Mouse (Mus musculus) brain, embryonic 18.5 days (tissue): ENCODE data around the gene Homer2.

ENCODE experiments used
- DNase-seq: peaks from one replicate; pipeline ENCODE4 v3.0.0-alpha.2; 2012; ENCODE audit warnings: low read depth, low spot score

Homer2 gene

GRCm38 (mm10) chr7:81652296-81652695 lies 55.0 kb downstream of the Homer2 start:
- DNase-seq = no peak

DNA sequence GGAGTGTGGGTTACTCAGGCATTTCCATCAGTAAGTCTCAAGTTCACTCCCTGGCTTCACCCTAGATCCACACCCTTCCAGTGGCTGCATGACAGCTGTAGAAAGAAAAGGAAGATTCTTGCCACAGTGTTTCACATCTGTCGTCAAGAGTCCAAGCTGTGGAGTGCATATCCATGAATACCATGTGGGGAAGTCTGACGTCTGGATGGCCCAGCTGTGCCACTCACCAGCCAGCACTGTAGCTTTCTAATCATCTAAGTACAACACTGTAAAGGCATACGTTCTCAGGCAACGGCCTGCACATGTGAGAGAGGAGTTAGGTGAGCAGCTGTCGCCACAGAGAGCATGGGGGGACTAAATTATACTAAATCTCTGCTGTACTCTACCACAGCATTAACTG lies 56.0 kb downstream of the Homer2 start:
- no peak for DNase-seq

- DNase-seq = no peak
Observed at GRCm38 (mm10) chr7:81649270-81649669, 58.1 kb downstream of the Homer2 start.

DNA sequence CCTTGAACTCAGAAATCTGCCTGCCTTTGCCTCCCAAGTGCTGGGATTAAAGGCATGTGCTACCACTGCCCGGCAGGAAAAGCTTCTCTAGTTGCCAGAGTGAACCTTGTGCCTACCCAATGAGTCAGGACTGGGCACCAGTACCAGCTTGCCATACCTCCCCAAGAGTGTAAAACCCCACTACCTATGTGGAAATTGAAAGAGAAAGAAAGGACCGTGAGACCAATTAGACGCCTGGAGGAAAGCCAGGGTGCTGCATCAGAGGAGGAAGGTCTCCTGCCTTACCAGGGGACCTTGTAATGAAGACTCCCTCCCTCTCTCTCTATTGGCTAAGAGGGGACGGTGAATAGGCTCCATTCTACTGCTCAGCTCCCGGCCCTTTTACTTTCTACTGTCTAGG lies 59.4 kb downstream of the Homer2 start:
- DNase-seq = no peak

- no peak for DNase-seq
Observed at GRCm38 (mm10) chr7:81644551-81645235, 62.6 kb downstream of the Homer2 start.

- DNase-seq = no peak
Observed at GRCm38 (mm10) chr7:81641101-81641500, 66.2 kb downstream of the Homer2 start.

DNA sequence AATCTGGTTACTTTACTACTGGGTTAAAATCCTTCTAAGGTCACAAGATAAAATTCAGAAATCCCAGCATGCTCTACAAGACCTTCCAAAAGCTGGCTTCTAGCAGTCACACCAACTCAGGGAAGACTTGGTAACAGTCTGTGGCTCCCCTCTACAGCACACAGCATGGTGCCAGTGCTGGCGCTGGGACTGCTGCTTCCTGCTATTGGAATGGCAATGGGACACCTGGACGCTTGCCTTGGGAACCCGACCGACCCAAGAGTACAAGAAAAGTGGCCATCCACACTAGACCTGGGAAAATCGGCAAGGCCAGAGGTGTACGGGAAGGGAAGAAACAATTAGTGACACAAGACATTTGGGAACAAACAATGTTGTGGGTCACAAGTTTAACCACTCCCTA lies 74.7 kb downstream of the Homer2 start:
- no peak for DNase-seq

DNA sequence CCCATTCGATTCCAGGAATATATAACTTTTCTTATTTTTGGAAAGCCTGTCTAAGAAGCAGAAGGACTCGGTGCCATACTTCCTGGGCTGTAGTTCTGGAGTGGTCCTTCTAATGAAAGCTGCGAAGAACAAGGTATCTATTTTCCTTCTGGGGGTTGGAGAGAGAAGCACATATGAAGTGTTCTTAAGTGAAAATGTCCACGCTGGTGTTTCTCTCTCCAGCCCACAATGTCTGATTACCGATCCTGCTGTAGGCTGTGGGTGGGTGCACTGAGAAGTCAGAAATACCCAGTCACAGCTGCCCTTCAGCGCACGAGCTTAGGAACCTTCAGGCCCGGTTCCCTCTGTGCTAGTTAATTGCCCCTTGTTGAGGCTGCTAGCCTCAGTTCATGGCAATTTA lies 76.1 kb downstream of the Homer2 start:
- no peak for DNase-seq

DNA sequence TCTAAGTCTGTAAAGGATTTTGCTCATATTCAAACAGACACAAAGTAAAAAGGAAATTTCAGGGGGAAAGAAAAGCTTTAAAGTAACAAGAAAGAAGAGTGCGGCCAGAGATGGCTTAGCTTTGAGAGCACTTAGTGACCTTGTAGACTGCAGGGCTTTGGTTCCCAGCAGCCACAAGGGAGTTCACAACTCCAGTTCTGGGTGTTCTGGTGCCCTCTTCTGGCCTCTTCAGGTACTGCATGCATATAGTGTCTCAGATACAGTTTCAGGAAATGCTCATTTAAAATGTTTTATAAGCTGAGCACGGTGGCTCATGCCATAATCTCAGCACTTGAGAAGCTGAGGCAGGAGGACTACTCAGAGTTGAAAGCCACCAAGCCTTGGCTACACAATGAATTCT lies 80.9 kb downstream of the Homer2 start:
- no peak for DNase-seq

DNA sequence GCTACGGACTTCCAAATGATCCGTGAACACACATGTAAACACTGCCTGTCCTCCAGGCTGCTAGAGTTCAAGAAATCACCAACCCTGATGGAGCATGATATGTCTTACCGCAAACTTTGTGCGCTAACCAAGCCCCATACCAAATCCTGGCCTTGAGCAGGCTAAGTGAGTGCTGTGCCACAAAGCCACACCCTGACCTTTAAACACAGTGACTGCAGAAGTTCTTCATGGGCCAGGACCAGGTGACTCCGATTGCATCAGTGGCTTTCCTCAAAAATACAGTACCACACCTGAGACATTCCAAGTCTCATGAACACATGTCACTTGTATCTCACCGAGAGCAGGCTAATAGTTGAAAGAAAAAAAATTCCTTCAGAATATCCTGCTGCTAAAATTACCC lies 83.6 kb downstream of the Homer2 start:
- no peak for DNase-seq

DNA sequence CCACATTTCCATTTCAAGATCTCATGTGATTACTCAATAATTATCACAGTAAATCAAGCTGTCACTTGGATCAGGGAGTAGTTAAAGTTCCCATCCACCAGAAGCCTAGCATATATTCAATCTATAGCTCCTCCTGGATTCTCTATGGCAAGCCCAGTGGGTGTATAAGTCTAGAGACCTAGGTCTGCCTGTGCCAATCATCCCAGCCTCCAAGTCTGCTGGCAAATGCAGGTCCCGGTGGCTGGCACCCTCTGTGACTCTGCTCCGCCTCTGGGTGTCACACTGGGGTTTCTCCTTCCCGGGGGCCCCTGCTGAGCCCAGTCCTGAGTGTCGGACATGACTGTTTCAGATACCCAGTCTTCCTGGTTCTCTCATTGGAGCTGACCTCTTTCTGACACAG lies 84.5 kb downstream of the Homer2 start:
- DNase-seq = no peak

DNA sequence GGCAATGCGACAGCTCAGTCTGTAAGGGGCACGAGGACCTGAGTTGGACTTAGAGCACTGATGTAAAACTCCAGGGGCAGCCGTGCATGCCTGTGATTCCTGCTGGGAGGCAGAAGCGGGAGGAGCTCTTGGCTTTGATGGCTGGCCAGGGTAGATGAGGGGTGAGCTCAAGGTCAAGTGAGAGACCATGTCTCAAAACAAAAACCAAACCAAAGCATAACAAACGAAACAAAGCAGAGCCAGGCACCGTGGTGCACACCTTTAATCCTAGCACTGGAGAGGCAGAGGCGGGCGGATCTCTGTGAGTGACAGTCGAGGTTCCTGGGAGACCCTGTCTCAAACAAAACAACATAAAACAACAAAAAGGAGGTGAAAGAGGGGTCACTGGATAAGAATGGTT lies 92.3 kb downstream of the Homer2 start:
- no peak for DNase-seq

GRCm38 (mm10) chr7:81612856-81613635 lies 94.3 kb downstream of the Homer2 start:
- no peak for DNase-seq

DNA sequence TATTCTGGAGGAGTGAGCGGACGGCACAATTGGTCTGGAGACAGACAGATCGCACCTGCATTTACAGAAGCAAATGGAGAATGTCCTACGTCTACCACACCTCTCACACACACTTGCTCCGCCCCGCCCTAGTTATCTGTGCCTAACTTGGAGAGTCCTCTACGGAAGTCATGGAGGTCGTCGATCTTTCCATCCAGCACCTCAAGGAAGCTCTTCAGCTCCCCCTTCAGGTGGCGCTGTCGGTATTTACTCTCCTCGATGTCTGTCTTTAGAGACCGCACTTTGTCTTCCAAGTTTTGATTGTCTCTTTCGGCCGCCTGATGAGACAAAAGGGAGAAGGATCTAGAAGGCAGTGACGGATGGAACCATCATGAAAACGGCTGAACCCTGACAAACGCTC lies 97.2 kb downstream of the Homer2 start:
- no peak for DNase-seq

- no peak for DNase-seq
Observed at GRCm38 (mm10) chr7:81606452-81606851, 100.9 kb downstream of the Homer2 start.

DNA sequence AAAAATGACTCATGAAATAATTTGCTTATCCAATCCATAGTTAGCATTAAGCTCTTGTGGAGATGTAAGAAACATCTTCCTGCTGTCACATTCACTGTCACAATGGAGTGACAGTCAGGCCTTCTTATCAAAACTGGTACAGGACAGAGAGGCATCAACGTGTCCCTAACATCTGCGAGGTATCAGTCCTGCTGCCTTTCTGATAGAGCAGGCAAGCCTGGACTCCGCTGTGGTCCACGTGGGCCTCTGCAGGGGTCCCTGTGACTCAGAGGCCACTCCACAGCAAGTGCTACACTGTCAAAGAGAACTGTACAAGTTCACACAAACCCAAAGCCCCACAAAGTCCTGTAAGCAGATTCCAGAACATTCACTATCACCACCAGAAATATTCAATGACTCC lies 101.8 kb downstream of the Homer2 start:
- DNase-seq = no peak

DNA sequence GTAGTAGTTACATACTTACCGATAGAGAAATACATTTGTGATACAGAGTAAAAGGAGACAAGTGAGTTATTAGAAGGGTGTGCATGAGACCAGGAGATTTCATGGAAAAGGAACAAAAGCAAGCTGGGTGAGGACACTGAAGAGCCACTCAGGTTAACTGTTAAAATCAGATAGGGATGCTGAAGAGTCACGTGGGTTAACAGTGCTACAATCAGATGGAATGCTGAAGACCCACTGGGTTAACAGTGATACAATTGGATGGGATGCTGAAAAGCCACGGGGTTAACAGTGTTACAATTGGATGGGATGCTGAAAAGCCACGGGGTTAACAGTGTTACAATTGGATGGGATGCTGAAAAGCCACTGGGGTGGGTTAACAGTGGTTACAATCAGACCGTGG lies 102.3 kb downstream of the Homer2 start:
- no peak for DNase-seq

DNA sequence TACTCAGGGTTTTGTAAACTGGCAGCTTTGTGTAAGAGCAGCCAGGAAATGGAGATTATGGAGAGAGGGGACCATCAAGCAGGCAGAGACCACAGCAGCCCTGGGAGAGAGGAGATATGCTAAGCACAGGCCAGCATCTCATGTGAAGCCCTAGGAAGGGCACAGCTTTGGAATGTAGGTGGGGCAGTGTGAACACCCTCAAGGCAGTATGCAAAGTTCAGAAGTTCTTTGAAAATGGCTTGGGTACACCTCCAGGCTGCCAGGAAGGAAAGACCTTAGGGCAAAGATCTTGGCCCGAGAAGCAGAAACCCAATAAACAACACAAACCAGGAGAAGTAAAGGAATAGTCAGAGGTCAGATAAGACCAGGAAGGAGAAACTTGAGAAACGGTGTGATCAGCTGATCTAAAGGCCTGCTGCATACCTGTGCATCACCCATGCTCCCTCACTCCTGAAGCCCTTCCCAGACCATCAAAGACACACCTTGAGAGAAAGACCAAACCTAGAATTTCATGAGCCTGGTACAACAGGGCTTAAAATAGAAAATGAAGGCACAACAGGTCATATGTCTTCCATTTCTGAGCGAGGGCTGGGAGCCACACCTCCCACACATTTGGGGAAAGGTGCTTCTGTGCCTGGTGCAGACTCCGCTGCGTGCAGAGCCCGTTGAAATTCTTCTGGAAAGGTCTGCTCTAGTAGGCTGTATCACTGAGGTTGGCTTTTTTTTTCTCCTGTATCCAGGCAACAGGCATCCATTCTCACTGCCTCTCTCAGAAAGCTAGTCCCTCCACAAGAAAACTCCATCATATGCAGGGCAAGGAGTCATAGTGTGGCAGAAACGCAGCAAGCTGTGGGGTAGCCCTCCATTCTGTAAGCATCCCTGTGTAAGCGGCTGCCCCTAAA lies 107.7 kb downstream of the Homer2 start:
- no peak for DNase-seq

DNA sequence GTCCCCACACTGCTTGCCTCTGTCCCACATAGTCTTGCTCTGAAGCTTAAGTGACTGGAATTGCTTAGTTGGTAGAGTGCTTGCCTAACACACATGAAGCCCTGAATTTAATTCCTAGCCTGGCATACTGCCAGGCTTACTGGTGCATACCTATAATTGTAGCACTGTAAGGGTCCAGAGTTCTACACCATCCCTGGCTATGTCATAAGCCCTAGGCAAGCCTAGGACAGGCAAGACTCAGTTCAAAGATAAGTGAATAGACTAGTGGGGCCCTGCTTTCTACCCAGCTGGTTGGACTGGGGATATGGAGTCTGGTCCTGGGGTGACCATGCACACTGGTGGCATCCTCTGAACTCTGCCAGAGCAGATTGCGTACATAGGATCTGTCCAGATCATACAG lies 109.7 kb downstream of the Homer2 start:
- DNase-seq = no peak

GRCm38 (mm10) chr7:81596086-81596485 lies 111.2 kb downstream of the Homer2 start:
- DNase-seq = no peak

DNA sequence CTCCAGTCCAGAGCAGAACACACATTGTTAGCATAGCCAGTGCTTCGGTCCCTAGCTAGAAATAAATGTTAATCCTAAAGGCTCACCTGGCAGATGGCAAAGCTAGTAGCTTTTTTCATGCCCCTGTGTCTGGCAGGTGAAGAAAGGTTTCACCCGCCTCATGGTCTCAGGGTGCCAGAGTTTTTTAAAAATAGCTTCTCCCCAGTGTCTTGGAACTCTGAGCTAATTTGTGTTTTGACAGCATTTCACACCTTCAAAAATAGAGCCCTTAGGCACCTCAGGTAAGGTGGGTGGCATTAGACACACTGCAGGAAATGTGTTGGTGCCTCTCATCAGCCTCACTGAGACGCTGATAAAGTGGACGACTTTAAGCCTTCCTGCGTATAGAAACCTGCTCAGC lies 112.3 kb downstream of the Homer2 start:
- no peak for DNase-seq

DNA sequence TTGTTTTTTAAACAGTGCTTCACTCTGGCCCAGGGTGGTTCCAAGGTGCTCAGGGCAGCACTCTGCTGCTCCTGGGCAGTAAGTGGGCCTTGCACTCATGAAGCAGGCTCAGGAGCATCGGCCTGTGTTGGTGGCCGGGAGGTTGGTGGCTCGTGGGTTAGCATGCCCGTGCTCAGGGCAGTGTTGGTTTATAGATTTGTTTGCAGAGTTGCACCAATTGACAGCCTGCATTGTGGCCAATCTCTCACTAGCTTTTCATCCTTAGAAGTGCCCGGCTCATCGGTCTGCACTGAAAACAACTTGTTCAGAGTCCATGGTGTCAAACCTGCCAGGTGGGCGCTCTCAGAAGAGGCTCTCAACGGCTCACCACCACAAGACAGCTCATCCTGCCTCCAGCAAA lies 113.9 kb downstream of the Homer2 start:
- no peak for DNase-seq
